Mouse (Mus musculus) regulatory T cell (primary cell): ENCODE measurements around the gene Lmntd1.

ENCODE experiments used
- in situ Hi-C: fragments of 300-600 bp; cut with MboI, MseI; formaldehyde crosslinking; loops from one replicate; pipeline ENCODE4 v1.15.1; 2025; ENCODE audit warnings: high pct_unique_total_duplicates

Lmntd1 gene

DNA sequence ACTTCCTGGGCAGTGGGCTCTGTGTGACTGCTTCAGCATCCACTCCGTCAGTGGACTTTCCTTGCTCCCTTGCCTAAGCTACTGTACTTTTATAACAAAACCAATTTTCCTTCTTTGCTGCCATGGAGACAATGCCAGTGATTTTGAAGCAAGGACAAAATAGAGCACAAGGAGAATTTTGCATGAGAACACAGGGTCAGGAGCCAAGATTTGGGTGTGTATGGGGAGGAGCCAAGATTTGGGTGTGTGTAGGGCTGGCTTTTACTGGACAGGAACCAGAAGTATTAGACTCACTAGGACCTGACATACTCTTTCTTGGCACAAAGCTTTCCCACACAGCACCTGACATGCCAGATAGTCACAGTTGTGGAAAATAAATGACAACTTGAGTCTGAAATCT, 179.0 kb downstream of the Lmntd1 start:
- in situ Hi-C loops, result no loop called here

DNA sequence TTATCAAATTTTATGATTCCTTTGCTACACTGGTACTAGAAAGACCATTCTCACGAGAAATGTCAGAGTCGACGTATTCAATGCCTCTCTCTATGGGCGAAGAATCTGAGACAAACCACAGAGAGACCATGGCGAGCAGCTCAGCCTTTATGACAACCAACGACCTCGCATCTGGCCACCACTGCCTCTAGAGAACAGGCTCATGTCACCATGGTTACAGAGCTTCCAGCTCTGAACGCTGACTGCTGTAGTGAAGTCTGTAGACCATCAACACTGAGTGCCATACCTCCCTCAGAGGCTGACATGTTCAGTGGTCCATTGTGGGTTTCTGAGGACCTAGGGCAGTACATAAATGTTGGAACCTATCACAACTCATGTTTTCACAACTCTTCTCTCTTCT, 180.2 kb downstream of the Lmntd1 start:
- in situ Hi-C loops, result no loop called here

DNA sequence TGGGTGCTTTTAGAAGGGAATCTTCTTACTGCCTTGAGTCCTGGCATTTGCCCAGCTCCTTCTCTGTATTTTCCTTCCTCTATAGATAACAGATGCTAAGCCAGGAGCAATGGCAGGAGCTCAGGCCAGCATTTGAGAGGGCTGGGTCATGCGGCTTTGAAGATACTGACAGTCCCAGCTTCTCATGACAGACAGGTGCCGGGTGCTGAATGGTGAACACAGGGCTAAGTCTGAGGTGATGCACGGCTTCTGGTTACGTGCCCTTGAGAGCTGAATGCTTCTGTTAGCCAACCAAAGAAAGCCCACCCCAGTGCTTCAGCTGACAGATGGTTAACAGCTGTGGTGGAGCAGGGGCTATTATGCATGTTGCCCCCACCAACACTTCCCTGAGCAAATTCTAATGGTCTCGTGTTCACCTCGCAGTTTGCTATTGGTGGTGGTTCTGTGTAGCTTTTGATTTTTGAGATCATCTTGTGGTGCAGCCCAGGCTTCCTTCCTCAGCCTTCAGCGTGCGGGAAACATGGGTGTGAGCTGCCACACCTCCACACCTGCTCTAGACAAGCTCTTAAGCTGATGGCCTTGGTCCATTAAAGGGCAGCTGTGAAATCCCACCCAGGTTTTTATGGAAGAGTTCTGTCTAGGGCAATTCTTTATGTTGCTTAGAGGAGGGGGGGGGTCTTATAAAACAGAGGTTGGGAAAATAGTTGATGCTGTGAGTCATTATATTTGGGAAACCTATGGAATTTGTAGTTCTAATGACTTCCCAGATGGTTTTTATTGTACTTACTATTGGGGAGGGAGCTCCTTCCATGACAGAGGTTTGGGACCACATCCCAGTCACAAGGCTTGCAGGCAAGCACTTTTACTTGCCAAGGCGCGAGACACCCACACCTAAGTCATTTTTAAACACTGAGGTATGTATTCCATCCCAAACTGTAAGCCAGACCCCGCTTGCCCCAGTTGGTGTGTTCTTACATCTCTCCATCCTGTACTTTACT, 181.1 kb downstream of the Lmntd1 start:
- in situ Hi-C loops, result no loop called here

DNA sequence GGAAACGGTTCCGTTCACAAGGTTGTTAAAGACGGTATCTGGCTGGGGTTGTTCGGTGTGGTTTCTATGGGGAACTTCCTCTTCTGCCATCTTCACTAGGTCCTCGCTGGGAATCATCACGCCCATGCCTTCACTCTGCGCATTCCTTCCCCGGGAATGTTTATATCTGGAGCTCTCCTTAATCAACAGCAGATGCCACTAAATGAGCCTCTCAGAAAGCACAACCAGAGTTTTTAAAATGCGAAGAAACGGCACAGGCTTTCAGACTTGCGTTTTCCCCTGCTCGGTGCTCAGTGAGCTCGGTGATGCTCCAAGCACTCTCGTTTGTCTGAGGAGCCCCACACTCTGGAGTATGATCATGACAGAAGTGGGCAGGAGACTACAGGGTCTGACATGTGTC, 182.4 kb downstream of the Lmntd1 start:
- in situ Hi-C loops, result no loop called here

DNA sequence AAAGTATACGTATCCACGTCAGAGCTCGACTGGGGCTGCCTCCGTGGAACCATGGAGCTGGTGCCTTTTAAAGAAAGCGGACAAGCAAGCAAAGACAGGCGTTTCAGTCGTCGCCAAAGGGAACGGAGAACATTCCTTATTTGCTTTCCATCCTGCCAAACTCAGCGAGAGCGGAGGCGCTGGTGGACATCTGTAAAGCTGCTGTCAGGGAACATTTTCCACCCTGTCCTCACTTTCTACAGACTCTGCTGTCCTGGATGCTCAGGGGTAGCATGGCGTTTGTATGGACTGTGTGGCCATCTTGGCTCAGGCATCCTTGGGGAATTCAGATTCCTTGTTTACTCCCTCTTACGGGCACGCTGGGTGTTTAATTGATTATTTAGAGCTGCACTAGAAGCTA, 186.7 kb downstream of the Lmntd1 start:
- in situ Hi-C loops, result no loop called here

DNA sequence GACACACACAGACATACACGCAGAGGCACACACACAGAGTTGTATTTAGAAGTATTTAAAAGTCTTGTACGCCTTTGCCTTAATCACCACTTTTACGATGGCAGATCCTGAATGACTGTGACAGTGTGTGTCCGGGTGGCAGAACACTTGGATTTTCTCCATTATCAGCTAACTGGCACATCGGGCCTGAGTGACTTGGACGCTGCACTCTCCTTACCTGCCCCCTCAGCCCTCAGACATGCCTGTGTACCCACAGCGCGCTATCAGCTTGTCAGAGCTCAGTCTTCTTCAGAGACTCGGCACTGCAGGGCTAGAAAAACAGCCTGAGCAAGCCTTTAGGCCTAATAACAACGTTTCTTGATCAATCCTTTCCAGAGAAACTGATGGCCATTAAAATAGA, 187.6 kb downstream of the Lmntd1 start:
- in situ Hi-C loops, result no loop called here

DNA sequence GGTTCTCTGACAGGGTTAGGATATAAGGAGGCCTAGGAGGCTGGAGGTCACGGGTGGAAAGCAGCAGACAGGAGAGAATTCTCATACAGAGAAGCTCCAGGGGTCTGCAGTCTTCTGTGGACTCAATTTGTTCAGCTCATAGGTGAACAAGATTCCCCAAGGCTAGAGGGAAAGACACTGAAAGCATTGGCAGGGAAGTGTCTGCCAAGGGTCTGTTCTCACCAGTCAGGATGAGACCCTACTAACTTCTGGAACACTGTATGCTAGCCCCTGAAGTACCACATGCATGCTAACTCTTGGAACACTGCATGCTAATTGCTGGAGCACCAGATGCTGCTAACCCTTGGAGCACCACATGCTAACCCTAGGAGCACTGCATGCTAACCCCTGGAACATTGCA, 190.0 kb downstream of the Lmntd1 start:
- in situ Hi-C loops, result no loop called here

DNA sequence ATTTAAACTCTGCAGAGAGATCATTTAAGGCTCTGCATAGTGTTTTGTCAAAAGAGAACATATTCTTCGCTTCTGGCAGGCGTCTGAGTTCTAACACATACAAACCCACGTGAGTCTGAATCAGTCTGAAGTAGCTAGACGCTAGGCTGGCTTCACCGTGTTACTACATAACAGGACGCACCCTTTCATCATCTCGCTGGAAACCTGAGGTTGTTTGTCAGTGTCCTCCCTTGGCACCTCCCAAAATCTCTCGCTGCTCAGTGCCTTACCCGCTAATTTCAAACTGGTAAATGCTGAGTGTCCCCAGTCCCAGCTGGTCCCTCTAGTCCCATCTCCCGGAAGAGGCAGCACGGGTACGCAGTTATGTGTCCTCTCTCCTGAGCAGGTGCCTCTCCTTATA, 190.6 kb downstream of the Lmntd1 start:
- in situ Hi-C loops, result no loop called here

DNA sequence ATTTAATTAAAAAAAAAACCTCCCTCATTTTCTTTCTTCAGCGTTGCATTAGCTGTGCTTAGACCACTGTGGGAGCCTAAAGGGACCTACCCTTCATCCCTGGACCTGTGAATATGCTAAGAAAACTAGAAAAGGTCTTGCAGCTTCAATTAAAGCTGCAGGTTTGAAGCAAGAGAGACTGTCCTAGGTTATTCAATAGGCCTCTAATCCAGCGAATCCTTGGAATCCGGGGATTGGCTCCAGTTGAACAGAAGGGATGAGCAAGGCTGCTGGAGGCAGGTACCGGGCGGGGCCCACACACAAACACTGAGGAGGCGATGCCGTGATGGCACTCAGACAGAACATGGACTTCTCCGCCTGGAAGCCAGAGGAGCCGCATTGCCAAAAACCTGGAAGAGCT, 192.5 kb downstream of the Lmntd1 start:
- in situ Hi-C loops, result no loop called here

DNA sequence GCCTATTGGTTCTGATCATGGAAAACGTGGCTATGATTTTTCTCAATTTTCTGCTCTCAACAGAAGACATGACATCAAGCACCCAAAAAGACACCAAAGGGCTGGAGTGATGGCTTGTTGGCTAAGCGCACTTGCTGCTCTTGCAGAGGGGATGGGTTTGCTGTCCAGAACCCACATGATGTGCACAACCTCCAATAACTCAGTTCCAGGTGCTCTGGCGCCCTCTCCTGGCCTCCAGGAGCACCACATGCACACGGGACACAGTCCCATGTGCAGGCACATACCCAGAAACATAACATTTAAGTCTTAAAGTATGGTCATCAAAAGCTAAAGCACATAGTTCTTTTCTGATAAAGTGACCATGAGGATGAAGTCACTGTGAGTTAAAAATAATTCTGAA, 193.7 kb downstream of the Lmntd1 start:
- in situ Hi-C loops, result no loop called here

DNA sequence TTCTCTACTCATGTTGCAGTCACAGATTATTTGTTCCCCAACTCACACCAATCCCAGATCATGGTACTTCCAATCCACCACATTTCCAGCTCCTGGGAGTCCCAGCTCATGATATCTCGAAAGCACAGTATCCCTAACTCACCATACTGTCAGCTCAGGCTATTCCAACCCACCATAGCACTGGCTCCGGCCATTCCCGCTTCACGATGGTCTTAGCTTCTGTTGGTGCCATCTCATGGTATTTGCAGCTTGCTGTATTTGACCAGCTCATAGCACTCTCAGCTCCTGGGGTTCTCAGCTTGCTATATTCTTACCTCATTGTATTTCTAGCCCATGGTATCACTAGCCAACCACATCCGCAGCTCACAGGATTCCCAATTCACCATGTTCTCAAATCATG, 195.3 kb downstream of the Lmntd1 start:
- in situ Hi-C loops, result loop anchor here (5.0 kb wide), 1 partner anchor 42 kb away; no protein-coding TSS in a partner anchor

DNA sequence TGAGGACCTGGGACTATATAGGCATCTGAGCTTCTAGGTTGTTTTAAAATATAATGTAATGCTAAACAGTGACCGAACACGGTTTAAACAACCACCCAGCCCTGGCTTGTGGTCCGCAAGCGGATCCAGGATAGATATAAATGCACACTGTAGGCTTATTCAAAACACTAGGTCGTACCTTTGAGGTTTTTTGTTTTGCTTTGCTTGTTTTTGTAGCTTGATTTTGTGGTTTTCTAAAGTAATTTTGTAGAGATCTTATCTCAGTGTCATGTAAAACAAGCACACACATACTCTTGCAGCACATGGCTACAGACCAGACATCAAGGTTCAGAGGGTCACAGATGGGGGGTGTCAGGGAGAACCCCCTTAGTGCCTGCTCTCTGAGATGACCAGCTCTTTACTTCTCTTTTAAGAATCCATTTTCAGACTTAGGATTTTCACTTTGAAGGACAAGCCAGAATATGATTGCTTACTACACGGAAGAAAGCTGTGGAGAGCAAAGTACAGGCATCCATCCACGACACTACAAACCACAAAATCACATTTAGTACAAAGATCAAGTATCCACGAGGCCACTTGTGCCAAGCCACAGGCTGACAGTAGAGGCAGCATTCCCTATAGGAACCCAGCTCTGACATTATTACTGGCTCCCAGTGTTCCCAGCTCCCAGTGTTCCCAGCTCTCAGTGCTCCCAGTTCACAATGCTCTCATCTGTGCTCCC, 196.2 kb downstream of the Lmntd1 start:
- in situ Hi-C loops, result loop anchor here (5.0 kb wide), 1 partner anchor 41 kb away; no protein-coding TSS in a partner anchor

DNA sequence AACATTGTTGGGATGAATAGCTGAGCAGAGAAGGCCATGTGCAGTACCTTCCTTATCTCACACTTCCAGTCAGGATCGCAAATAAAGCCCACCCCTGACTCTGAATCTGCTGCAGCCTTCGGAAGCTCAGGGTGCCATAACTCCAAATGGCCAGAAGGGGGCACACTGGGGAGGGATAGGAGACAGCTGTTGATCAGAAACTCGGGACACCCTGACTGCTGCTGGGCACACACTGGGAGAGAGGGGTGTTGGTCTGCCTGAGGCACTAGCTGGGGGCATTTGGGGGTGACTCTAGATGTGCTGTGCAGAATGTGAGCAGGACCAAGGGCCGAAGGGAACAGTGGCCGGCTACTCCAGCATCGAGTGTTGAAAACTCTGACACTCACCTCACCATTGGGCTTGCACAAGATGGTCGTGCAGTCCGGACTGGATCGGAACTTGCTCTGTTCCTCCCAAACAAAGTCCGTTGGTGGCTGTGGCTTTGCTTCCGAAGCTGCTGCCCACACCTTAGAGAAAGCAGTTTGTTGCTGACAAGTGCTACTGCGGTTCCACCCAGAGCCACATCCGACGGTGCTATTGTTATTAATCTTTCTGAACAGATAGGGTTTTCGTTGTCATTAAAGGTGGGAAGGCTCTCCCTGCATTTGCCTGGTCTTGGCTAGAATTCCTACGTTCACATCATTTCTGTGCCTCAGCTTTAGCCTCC, 197.0 kb downstream of the Lmntd1 start:
- in situ Hi-C loops, result loop anchor here (5.0 kb wide), 1 partner anchor 40 kb away; no protein-coding TSS in a partner anchor

DNA sequence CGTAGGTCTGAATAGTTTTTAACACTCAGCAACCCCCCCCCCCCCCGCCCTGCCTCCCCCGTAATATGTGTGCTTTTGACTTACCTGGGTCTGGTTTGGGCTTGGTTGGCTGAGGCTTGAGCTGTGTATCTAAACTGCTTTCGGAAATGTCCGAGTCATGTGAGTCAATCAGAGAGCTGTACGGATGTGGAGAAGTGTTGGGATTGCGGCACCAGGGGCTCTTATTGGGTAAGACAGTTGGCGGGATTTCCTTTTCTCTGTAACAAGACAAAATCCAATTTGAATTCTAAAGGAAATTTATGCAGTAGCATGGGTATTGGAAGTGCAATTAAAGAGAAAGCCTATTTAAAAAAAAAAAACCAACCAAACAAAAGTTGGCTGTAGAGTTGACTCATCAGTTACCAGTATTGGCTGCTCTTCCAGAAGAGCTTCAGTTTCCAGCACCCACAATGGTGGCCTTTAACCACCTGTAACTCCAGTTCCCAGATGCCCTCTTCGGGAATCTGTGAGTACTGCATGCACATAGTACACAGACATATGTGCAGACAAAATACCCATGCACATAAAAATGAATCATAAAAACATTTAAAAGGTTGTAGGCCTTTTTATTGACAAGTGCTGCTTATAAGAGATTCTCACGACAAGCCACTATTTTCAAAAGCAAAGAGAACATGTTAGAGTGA, 209.6 kb downstream of the Lmntd1 start:
- in situ Hi-C loops, result no loop called here

DNA sequence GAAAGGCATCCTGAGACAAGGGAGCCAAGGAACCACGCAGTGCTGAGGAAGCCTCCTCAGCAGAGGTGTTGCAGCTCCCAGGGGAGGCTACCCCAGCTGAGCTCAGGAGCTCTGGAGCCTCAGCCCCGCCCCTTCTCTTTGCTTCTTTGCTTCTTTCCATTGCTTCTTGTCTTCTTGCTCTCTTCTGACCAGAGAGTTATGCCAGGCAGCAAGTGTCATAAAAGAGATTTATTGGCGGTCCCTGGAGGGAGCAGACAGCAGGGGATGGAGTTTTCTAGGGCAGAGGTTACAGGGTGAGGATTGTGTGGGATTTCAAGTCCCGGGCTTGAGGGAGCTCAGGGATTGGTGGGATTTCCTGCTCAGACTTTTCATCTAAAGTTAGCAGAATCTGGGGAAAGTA, 213.0 kb downstream of the Lmntd1 start:
- in situ Hi-C loops, result no loop called here

DNA sequence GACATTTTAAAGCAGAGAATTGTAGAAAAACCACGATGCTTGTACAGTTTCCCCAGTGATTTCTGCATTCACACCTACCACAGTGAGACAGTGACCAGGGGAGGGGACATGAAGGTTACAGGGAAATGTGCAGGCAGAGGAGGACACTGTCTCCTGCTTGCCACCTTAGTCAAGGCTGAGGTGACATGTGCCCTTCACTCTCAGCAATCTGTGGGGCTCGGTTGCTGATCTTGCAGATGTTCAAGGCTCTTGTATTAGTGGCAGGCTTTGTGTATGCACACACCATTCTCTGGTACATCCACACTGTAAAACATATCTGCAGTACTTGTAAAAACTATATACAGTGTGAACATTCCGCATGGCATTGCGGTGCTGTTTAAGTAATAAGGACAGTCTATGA, 216.2 kb downstream of the Lmntd1 start:
- in situ Hi-C loops, result no loop called here

DNA sequence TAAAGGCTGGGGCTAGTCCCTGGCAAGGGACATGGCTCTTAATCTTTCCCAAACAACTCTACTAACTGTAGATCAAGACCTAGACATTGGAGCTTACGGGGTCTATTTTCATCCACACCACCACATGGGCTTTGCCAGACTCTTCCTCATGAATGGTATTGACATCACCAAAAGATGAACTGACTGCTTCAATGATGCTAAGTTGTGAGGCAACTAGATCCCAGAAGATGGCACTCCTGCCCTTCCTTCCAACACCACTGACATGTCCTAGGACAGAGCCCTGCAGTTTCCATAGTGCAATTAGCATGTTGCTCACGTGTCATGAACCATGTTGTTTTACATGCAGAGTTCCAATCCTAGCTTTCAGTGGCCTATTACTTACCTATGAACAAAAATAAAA, 217.6 kb downstream of the Lmntd1 start:
- in situ Hi-C loops, result no loop called here

DNA sequence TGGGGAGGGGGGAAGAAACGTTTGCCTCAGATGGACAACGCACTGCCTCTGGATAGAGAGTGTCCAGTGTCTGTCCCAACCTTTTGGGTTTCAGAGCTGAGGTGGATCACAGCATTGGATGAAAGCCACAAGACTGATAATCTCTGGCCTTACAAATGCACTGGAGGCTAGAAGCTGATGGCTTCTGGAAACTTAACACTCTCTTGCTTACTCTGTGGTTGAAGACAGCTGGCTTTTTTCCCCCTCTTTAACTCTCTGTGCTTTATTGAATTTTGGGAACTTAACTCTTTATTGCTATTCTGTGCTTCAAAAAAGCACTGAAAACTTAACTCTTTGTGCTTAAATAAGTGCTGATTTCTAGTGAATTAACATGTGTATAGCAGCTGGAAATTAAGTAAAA, 223.7 kb downstream of the Lmntd1 start:
- in situ Hi-C loops, result no loop called here

DNA sequence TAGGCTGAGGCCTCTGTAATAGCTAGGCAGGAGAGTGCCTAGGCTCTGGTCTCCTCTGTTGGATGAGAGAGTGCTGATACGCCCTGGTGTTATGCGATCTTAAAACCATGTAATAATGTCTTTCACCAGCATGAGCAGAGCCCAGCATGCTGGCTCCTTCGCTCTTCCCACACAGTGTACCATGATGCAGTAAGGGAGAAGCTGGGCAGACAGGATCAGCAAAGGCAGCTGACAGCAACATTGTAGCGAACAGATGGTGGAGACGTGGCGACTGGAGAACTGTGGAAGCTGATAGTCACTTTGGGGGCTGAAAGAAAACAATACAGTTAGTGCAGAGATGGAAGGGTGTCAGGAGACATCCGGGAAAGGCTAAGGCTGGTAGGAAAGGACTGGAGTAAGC, 224.2 kb downstream of the Lmntd1 start:
- in situ Hi-C loops, result no loop called here

DNA sequence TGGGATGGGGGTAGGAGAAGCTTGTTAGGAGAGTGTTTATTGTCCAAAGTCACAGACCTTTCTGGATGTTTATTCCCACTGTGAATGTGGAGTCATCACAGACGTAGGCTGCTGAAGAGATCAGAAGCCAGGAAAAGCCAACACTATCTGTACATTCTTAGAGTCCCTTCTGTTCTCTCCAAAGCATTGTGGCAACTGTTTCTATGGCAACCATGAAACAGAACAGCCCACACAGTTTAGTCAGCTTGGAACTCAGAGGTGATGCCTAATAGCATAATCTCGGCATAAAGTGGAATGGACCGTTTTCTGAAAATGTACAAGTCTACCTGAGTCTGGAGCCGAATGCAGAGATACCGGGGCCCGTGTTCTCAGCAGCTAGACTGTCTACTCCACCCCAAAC, 226.7 kb downstream of the Lmntd1 start:
- in situ Hi-C loops, result no loop called here

DNA sequence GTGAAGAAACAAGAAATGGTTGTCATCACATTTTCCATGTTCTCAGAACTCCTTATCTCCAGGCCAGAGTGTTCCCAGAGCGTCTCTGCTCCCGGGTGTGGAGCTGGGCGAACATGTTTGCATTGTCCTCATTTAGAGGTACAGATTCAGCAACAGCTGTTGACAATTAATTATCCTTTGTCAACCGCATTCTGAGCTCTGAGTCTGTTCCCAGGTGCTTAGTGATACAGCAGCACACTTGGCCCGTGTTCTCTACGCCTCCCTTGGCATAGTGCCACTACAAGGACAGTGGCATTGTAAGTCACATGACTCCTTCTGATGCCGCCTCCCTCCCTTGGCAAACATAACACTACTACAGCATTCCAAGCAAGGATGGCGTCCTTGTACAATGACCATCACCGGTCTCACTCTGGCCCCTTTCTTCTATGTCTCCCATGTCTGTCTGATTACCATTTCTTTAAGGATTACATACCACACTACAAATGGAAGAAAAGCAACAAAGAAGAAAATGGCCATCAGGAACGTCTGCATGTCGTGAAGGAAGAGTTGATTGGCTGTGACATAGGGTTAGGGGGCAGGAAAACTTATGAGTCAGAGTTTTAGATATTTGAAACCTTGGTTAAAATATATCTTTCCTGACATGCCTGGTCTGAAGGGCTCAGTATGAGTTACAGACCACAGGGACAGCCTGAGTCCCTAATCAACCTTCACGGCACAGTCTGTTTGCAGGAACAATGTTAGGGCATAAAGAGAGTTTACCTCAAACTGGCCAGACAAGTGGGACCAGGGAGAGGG, 231.3 kb downstream of the Lmntd1 start:
- in situ Hi-C loops, result no loop called here
